Mouse (Mus musculus): Measurements from ENCODE around the gene Hist1h2an. TPM values are rescaled to one million over a fixed set of nuclear protein-coding genes. Genes with fewer than 3 reads are reported as not detected.
"Not testable (repeated sequence)": the region's sequence is repeated elsewhere in the genome, so short reads cannot be mapped to it uniquely, and the experiment has no call there.

Gene Hist1h2an
- total RNA-seq (2021) = 10 to 100 TPM; 69.2 to 73.2 TPM
- long read RNA-seq, experiment 1, partial matches to known transcripts = 0 of 1 reads
- long read RNA-seq, experiment 1, other reads (novel, unspliced or antisense) = 0 of 1 reads
- long read RNA-seq, experiment 2 = 0 reads

GRCm38 (mm10) chr13:21786899-21787629, at the start of gene Hist1h2an, which contains the start of gene Hist1h2bp:
TSS of gene Hist1h2an (minus strand) at chr13:21787218.
TSS of gene Hist1h2bp (plus strand) at chr13:21787461.
- DNase-seq = peak; percentile 85

- not testable (repeated sequence) for DNase-seq
Measured at GRCm38 (mm10) chr13:21833461-21833860, 46.4 kb upstream of the Hist1h2an start, which contains the start of the genes Hist1h2ap and Hist1h2br. TSS of gene Hist1h2ap (minus strand) at chr13:21833507. TSS of gene Hist1h2br (plus strand) at chr13:21833743.

GRCm38 (mm10) chr13:21831418-21832394, 44.7 kb upstream of the Hist1h2an start, which contains the start of gene Hist1h4n:
TSS of gene Hist1h4n (minus strand) at chr13:21832196.
- DNase-seq = peak; percentile 35

- no peak for DNase-seq
Measured at GRCm38 (mm10) chr13:21830344-21830743, 43.3 kb upstream of the Hist1h2an start.

- DNase-seq = no peak
Measured at GRCm38 (mm10) chr13:21828511-21828910, 41.5 kb upstream of the Hist1h2an start.

- not testable (repeated sequence) for DNase-seq
Measured at GRCm38 (mm10) chr13:21820082-21820890, 33.3 kb upstream of the Hist1h2an start.

GRCm38 (mm10) chr13:21812092-21812491, 25.1 kb upstream of the Hist1h2an start:
- DNase-seq = not testable (repeated sequence)

GRCm38 (mm10) chr13:21811539-21811938, 24.5 kb upstream of the Hist1h2an start, which contains the start of gene Hist1h4m:
TSS of gene Hist1h4m (plus strand) at chr13:21811746.
- peak; percentile 61 for DNase-seq

- DNase-seq = not testable (repeated sequence)
Measured at GRCm38 (mm10) chr13:21811074-21811473, 24.1 kb upstream of the Hist1h2an start.

- not testable (repeated sequence) for DNase-seq
Measured at GRCm38 (mm10) chr13:21810073-21810472, 23.1 kb upstream of the Hist1h2an start, which contains the start of the genes Hist1h2bq and Hist1h2ao. TSS of gene Hist1h2bq (minus strand) at chr13:21810197. TSS of gene Hist1h2ao (plus strand) at chr13:21810465.

- DNase-seq = not testable (repeated sequence)
Measured at GRCm38 (mm10) chr13:21803058-21803457, 16.0 kb upstream of the Hist1h2an start.

- DNase-seq = not testable (repeated sequence)
Measured at GRCm38 (mm10) chr13:21797163-21797562, 10.1 kb upstream of the Hist1h2an start.

GRCm38 (mm10) chr13:21795584-21795983, 8.6 kb upstream of the Hist1h2an start:
- no peak for DNase-seq

GRCm38 (mm10) chr13:21790601-21791283, 3.7 kb upstream of the Hist1h2an start:
- peak; percentile 36 for DNase-seq

GRCm38 (mm10) chr13:21789925-21790324, 2.9 kb upstream of the Hist1h2an start:
- DNase-seq = no peak

GRCm38 (mm10) chr13:21787760-21788593, 959 bp upstream of the Hist1h2an start:
- DNase-seq = no peak

GRCm38 (mm10) chr13:21786189-21786898, 674 bp downstream of the Hist1h2an start:
- no peak for DNase-seq

- DNase-seq = no peak
Measured at GRCm38 (mm10) chr13:21784311-21784710, 2.7 kb downstream of the Hist1h2an start.

- peak; percentile 42 for DNase-seq
Measured at GRCm38 (mm10) chr13:21783734-21784161, 3.3 kb downstream of the Hist1h2an start.
